Mouse (Mus musculus) small intestine, adult 2 months (tissue): Measurements from ENCODE around the gene Phf11b.
"Not testable (repeated sequence)": the region's sequence is repeated elsewhere in the genome, so short reads cannot be mapped to it uniquely, and the experiment has no call there.

Source experiments
- CTCF ChIP-seq: fragments of 200-500 bp; IDR thresholded peaks from 2 replicates; pipeline ENCODE4 v1.5.1; 2012; ENCODE audit warnings: low read depth, mild to moderate bottlenecking, control low read depth, inconsistent platforms, low read length, moderate library complexity, mixed read lengths; ENCODE audit not compliant: insufficient replicate concordance, insufficient read length; ENCODE audit errors: extremely low read depth
- POLR2A ChIP-seq: fragments of 200-500 bp; IDR thresholded peaks from 2 replicates; pipeline ENCODE4 v1.6.1; 2012; ENCODE audit warnings: low read depth, mild to moderate bottlenecking, control low read depth, inconsistent platforms, low read length, moderate library complexity

GRCm38 (mm10) chr14:59297391-59297790, 43.8 kb downstream of the Phf11b start, which contains the start of gene Phf11a:
- not testable (repeated sequence) for TF ChIP-seq CTCF, POLR2A
